ENCODE assay signal across 10 mouse cellular contexts in genomic region chr11:4308060-4308513, GRCm38 (mm10). TPM values are rescaled to one million over a fixed set of nuclear protein-coding genes. Genes with fewer than 3 reads are reported as not detected.
DNase-seq lines count a peak whose midpoint lies in the region; ATAC-seq lines count a peak whose summit lies in the region.
"Had no signal": no experiment of that assay in that cellular context is flagged by ENCODE, and none has a peak within 500 bp of the region (broad histone marks: within the 10 kb centered on the region; RNA-seq: fewer than 3 reads in every experiment).

No protein-coding gene starts in this region.

- peak overlapping the region; percentile 80 for H3K27ac ChIP-seq in lung, embryonic 15.5 days
- peak overlapping the region; percentile 55 for H3K27ac ChIP-seq in heart, embryonic 16.5 days (ENCODE audit: low read length)
- peak overlapping the region; percentile 62 for H3K27ac ChIP-seq in stomach, embryonic 14.5 days (ENCODE audit: low read length)

- H3K27me3 ChIP-seq in lung, embryonic 15.5 days, result no peaks in the 10 kb centered on the region; the same call in 1 of the 2 replicates
- H3K27me3 ChIP-seq in heart, embryonic 16.5 days (ENCODE audit: control insufficient read depth, insufficient read depth, low read length), result no peaks in the 10 kb centered on the region
- H3K27me3 ChIP-seq in stomach, embryonic 14.5 days (ENCODE audit: control insufficient read depth, insufficient read depth, low read length), result no peaks in the 10 kb centered on the region

- no peak for ATAC-seq in lung, embryonic 15.5 days (ENCODE audit: borderline replicate concordance, extremely low read depth, low FRiP score, low TSS enrichment)
- ATAC-seq in heart, embryonic 16.5 days (replicated peaks; ENCODE audit: extremely low read depth, insufficient read depth, low FRiP score), result no peak
- ATAC-seq in stomach, embryonic 14.5 days (ENCODE audit: insufficient number of reproducible peaks, insufficient read depth, low FRiP score, low read depth), result no peak

- no peak overlapping the region for H3K9ac ChIP-seq in lung, embryonic 15.5 days
- H3K9ac ChIP-seq in heart, embryonic 16.5 days (ENCODE audit: low read length), result peak overlapping the region; percentile 33; the same call in 1 of the 2 replicates
- no peak overlapping the region for H3K9ac ChIP-seq in stomach, embryonic 14.5 days (replicated peaks; ENCODE audit: low read depth, low read length)

- 18% methylated on average over 6 of the region's 6 CpGs for WGBS in lung, embryonic 15.5 days
- WGBS in heart, embryonic 16.5 days, result 47% methylated on average over 6 of the region's 6 CpGs
- 14% methylated on average over 6 of the region's 6 CpGs for WGBS in stomach, embryonic 14.5 days

- H3K9me3 ChIP-seq in lung, embryonic 15.5 days, result no peaks in the 10 kb centered on the region
- H3K9me3 ChIP-seq in heart, embryonic 16.5 days (replicated peaks; ENCODE audit: control insufficient read depth, low read length), result no peaks in the 10 kb centered on the region
- H3K9me3 ChIP-seq in stomach, embryonic 14.5 days (ENCODE audit: control insufficient read depth, low read depth, low read length), result no peaks in the 10 kb centered on the region

- peak overlapping the region; percentile 5; the same call in 1 of the 2 replicates for H3K4me3 ChIP-seq in lung, embryonic 15.5 days
- H3K4me3 ChIP-seq in heart, embryonic 16.5 days (ENCODE audit: low read length), result no peak overlapping the region
- no peak overlapping the region for H3K4me3 ChIP-seq in stomach, embryonic 14.5 days (ENCODE audit: low read depth, low read length)

- peaks cover 21% of the 10 kb centered on the region for H3K4me1 ChIP-seq in lung, embryonic 15.5 days
- H3K4me1 ChIP-seq in heart, embryonic 16.5 days (ENCODE audit: control insufficient read depth, insufficient read depth, low read length), result peaks cover 14% of the 10 kb centered on the region
- peaks cover 8% of the 10 kb centered on the region for H3K4me1 ChIP-seq in stomach, embryonic 14.5 days (ENCODE audit: control insufficient read depth, insufficient read depth, low read length)

- H3K4me2 ChIP-seq in lung, embryonic 15.5 days, result peak overlapping the region; percentile 45
- H3K4me2 ChIP-seq in heart, embryonic 16.5 days (ENCODE audit: low read depth, low read length), result peak overlapping the region; percentile 42
- H3K4me2 ChIP-seq in stomach, embryonic 14.5 days (replicated peaks; ENCODE audit: low read depth, low read length), result no peak overlapping the region

- no peak for DNase-seq in lung, postnatal 25 days (ENCODE audit: low spot score)
- DNase-seq in adipocyte (ENCODE audit: low spot score), result peak; percentile 28
- DNase-seq in right cerebral cortex, adult 18-20 months, result no peak
- no peak for DNase-seq in urinary bladder, postnatal 10 days (ENCODE audit: low spot score)
- DNase-seq: adrenal gland, postnatal 36 days; right cerebral cortex, postnatal 14 days had no signal

- H3K36me3 ChIP-seq in lung, embryonic 15.5 days, result no peaks in the 10 kb centered on the region
- H3K36me3 ChIP-seq in heart, embryonic 16.5 days (ENCODE audit: control insufficient read depth, insufficient read depth), result no peaks in the 10 kb centered on the region
- H3K36me3 ChIP-seq in stomach, embryonic 14.5 days (ENCODE audit: control insufficient read depth, insufficient read depth, low read length), result no peaks in the 10 kb centered on the region

RNA-seq across cellular contexts. Expression of gene Lif, which starts 50.7 kb away (rescaled TPM):
- 0.19 and 0.32 TPM in 2 replicates for polyA plus RNA-seq in lung, embryonic 15.5 days (2015; fragmentation: Nextera tagmentation; extraction: Ambion mirVana)
- polyA plus RNA-seq in heart, embryonic 16.5 days (2015; fragmentation: Nextera tagmentation; extraction: Ambion mirVana), result 0.15 and 0.20 TPM in 2 replicates
- polyA plus RNA-seq in stomach, embryonic 14.5 days (2014; fragmentation: Nextera tagmentation; extraction: Ambion mirVana), result 0.30 and 0.32 TPM in 2 replicates
- polyA plus RNA-seq: liver, embryonic 16.5 days had no signal
